Mouse (Mus musculus): Measurements from ENCODE around the gene Il2. TPM values are rescaled to one million over a fixed set of nuclear protein-coding genes. Genes with fewer than 3 reads are reported as not detected.

Il2 gene
- polyA plus RNA-seq, 1 experiment from 2014 or later, result 0.66 TPM

- H3K9me3 ChIP-seq (replicated peaks), result no peaks in the 10 kb centered on the region
- H3K27me3 ChIP-seq, result no peaks in the 10 kb centered on the region
- 83% methylated on average over 2 of the region's 2 CpGs for WGBS
- no peak overlapping the region for H3K27ac ChIP-seq
- H3K4me1 ChIP-seq, result no peaks in the 10 kb centered on the region
- ATAC-seq (ENCODE audit: low FRiP score), result no peak
- H3K9ac ChIP-seq, result no peak overlapping the region
- H3K4me3 ChIP-seq, result no peak overlapping the region
- H3K4me2 ChIP-seq (replicated peaks), result no peak overlapping the region
- no peaks in the 10 kb centered on the region for H3K36me3 ChIP-seq
Observed at GRCm38 (mm10) chr3:37141827-37142226, 16.1 kb upstream of the Il2 start.

- no peaks in the 10 kb centered on the region for H3K27me3 ChIP-seq
- H3K36me3 ChIP-seq, result no peaks in the 10 kb centered on the region
- no peak for ATAC-seq (ENCODE audit: low FRiP score)
- no peaks in the 10 kb centered on the region for H3K9me3 ChIP-seq (replicated peaks)
- 91% methylated on average over 6 of the region's 6 CpGs for WGBS
- no peak overlapping the region for H3K27ac ChIP-seq
- H3K4me2 ChIP-seq (replicated peaks), result no peak overlapping the region
- no peak overlapping the region for H3K9ac ChIP-seq
- no peak overlapping the region for H3K4me3 ChIP-seq
- H3K4me1 ChIP-seq, result no peaks in the 10 kb centered on the region
Observed at GRCm38 (mm10) chr3:37140168-37140906, 14.6 kb upstream of the Il2 start.

GRCm38 (mm10) chr3:37139192-37139591 is 13.4 kb upstream of the Il2 start:
- no peak overlapping the region for H3K4me2 ChIP-seq (replicated peaks)
- no peak overlapping the region for H3K4me3 ChIP-seq
- H3K4me1 ChIP-seq, result no peaks in the 10 kb centered on the region
- no peaks in the 10 kb centered on the region for H3K9me3 ChIP-seq (replicated peaks)
- no peak for ATAC-seq (ENCODE audit: low FRiP score)
- H3K27ac ChIP-seq, result no peak overlapping the region
- H3K36me3 ChIP-seq, result no peaks in the 10 kb centered on the region
- no peaks in the 10 kb centered on the region for H3K27me3 ChIP-seq
- no peak overlapping the region for H3K9ac ChIP-seq
- 89% methylated on average over 3 of the region's 3 CpGs for WGBS

- Histone ChIP-seq H3K9ac (no peak overlapping the region), H3K9me3 (replicated peaks) (no peaks in the 10 kb centered on the region), H3K4me3 (no peak overlapping the region), H3K4me2 (replicated peaks) (no peak overlapping the region), H3K27me3 (no peaks in the 10 kb centered on the region), H3K4me1 (no peaks in the 10 kb centered on the region), H3K27ac (no peak overlapping the region), H3K36me3 (no peaks in the 10 kb centered on the region)
- no peak for ATAC-seq (ENCODE audit: low FRiP score)
- WGBS, result 80% methylated on average over 4 of the region's 4 CpGs
Observed at GRCm38 (mm10) chr3:37137231-37137630, 11.5 kb upstream of the Il2 start.

GRCm38 (mm10) chr3:37129063-37129462 is 3.3 kb upstream of the Il2 start:
- H3K4me3 ChIP-seq, result no peak overlapping the region
- H3K9ac ChIP-seq, result no peak overlapping the region
- WGBS, result 59% methylated on average over 2 of the region's 2 CpGs
- no peak overlapping the region for H3K27ac ChIP-seq
- H3K27me3 ChIP-seq, result no peaks in the 10 kb centered on the region
- no peak for ATAC-seq (ENCODE audit: low FRiP score)
- H3K4me2 ChIP-seq (replicated peaks), result no peak overlapping the region
- H3K4me1 ChIP-seq, result no peaks in the 10 kb centered on the region
- no peaks in the 10 kb centered on the region for H3K9me3 ChIP-seq (replicated peaks)
- H3K36me3 ChIP-seq, result no peaks in the 10 kb centered on the region

GRCm38 (mm10) chr3:37128269-37128668 is 2.5 kb upstream of the Il2 start:
- no peaks in the 10 kb centered on the region for H3K27me3 ChIP-seq
- 58% methylated on average over 4 of the region's 4 CpGs for whole genome bisulfite sequencing
- no peak overlapping the region for H3K4me2 ChIP-seq (replicated peaks)
- ATAC-seq (ENCODE audit: low FRiP score), result no peak
- no peaks in the 10 kb centered on the region for H3K9me3 ChIP-seq (replicated peaks)
- no peaks in the 10 kb centered on the region for H3K4me1 ChIP-seq
- H3K27ac ChIP-seq, result no peak overlapping the region
- H3K36me3 ChIP-seq, result no peaks in the 10 kb centered on the region
- H3K9ac ChIP-seq, result no peak overlapping the region
- no peak overlapping the region for H3K4me3 ChIP-seq

- ATAC-seq (ENCODE audit: low FRiP score), result no peak
- H3K4me1 ChIP-seq, result no peaks in the 10 kb centered on the region
- H3K27me3 ChIP-seq, result no peaks in the 10 kb centered on the region
- H3K9ac ChIP-seq, result no peak overlapping the region
- no peaks in the 10 kb centered on the region for H3K36me3 ChIP-seq
- H3K27ac ChIP-seq, result no peak overlapping the region
- no peak overlapping the region for H3K4me2 ChIP-seq (replicated peaks)
- H3K9me3 ChIP-seq (replicated peaks), result no peaks in the 10 kb centered on the region
- no peak overlapping the region for H3K4me3 ChIP-seq
- 87% methylated on average over 4 of the region's 4 CpGs for WGBS
Observed at GRCm38 (mm10) chr3:37126162-37126561, 403 bp upstream of the Il2 start.

- no peak for ATAC-seq (ENCODE audit: low FRiP score)
- no peak overlapping the region for H3K4me2 ChIP-seq (replicated peaks)
- no peaks in the 10 kb centered on the region for H3K9me3 ChIP-seq (replicated peaks)
- H3K27me3 ChIP-seq, result no peaks in the 10 kb centered on the region
- H3K36me3 ChIP-seq, result no peaks in the 10 kb centered on the region
- no peaks in the 10 kb centered on the region for H3K4me1 ChIP-seq
- H3K4me3 ChIP-seq, result no peak overlapping the region
- H3K9ac ChIP-seq, result no peak overlapping the region
- H3K27ac ChIP-seq, result no peak overlapping the region
Observed at GRCm38 (mm10) chr3:37090721-37091120, 35.0 kb downstream of the Il2 start.

GRCm38 (mm10) chr3:37084860-37085259 is 40.9 kb downstream of the Il2 start:
- Histone ChIP-seq H3K36me3 (no peaks in the 10 kb centered on the region), H3K4me2 (replicated peaks) (no peak overlapping the region), H3K27me3 (no peaks in the 10 kb centered on the region), H3K9me3 (replicated peaks) (no peaks in the 10 kb centered on the region), H3K4me3 (no peak overlapping the region), H3K27ac (no peak overlapping the region), H3K9ac (no peak overlapping the region), H3K4me1 (no peaks in the 10 kb centered on the region)
- 85% methylated on average over 4 of the region's 4 CpGs for WGBS
- no peak for ATAC-seq (ENCODE audit: low FRiP score)

GRCm38 (mm10) chr3:37073211-37073610 is 52.5 kb downstream of the Il2 start:
- Histone ChIP-seq H3K27me3 (no peaks in the 10 kb centered on the region), H3K4me2 (replicated peaks) (no peak overlapping the region), H3K4me3 (no peak overlapping the region), H3K9me3 (replicated peaks) (peaks cover 7% of the 10 kb centered on the region; the same call in 1 of the 2 replicates), H3K27ac (no peak overlapping the region), H3K9ac (no peak overlapping the region), H3K4me1 (no peaks in the 10 kb centered on the region), H3K36me3 (no peaks in the 10 kb centered on the region)
- no peak for ATAC-seq (ENCODE audit: low FRiP score)

Other genes starting within 250 kb of the Il2 start
- 0.35 and 0.85 TPM in 2 replicates for gene Adad1, start 62.4 kb downstream of the Il2 start, polyA plus RNA-seq (2016; fragmentation: Nextera tagmentation; extraction: Ambion mirVana)
- not detected in 2 replicates for gene Il21, start 106.7 kb upstream of the Il2 start, polyA plus RNA-seq (2016; fragmentation: Nextera tagmentation; extraction: Ambion mirVana)
- gene Bbs12, start 186.6 kb upstream of the Il2 start, polyA plus RNA-seq (2016; fragmentation: Nextera tagmentation; extraction: Ambion mirVana), result 5.0 and 5.7 TPM in 2 replicates
- gene Cetn4, start 186.7 kb upstream of the Il2 start, polyA plus RNA-seq (2016; fragmentation: Nextera tagmentation; extraction: Ambion mirVana), result 2.9 and 4.4 TPM in 2 replicates
- gene Fgf2, start 222.4 kb upstream of the Il2 start, polyA plus RNA-seq (2016; fragmentation: Nextera tagmentation; extraction: Ambion mirVana), result 0.91 and 1.0 TPM in 2 replicates